Mouse (Mus musculus) layer of hippocampus, adult 8-10 months (tissue): ENCODE data around the gene Prkcd. TPM values are rescaled to one million over a fixed set of nuclear protein-coding genes. Genes with fewer than 3 reads are reported as not detected.

ENCODE experiments used
- DNase-seq, 2 experiments: peaks; one replicate each; pipeline ENCODE4 v3.0.0; 2022; ENCODE audit warnings: low spot score in 2 of 2
- microRNA-seq, 2 experiments: library from miRNA; unstranded; fragments of <30 nt; microRNA quantifications; one replicate each; pipeline ENCODE4 v1.2.0; 2022
- total RNA-seq, 4 experiments: library from RNA; stranded (reverse); gene quantifications; 2 replicates each; pipeline ENCODE4 v1.2.4; 2022

Prkcd gene
- total RNA-seq, 4 experiments from 2014 or later = 31.3 to 44.6 (median 34.3) TPM

GRCm38 (mm10) chr14:30548131-30548720 lies 77.8 kb downstream of the Prkcd start, which contains the start of gene Tkt:
Gene Tkt, plus strand, starts transcription at chr14:30548359.
- DNase-seq = peak; percentile 84 to 88

Small RNAs within 50 kb of the gene (microRNA-seq; reads per million reads assigned to microRNA genes)
- gene Mir3076 = 4.8 to 11.6 reads per million in 2 experiments

Other genes starting within 250 kb of the Prkcd start
- 10 to 100 TPM; 21.8 to 25.8 (median 24.7) TPM for gene Dcp1a, start 146.7 kb downstream of the Prkcd start, total RNA-seq
- gene Cacna1d, start 134.8 kb downstream of the Prkcd start, total RNA-seq = 10 to 100 TPM; 42.2 to 55.3 (median 50.8) TPM
- gene Tkt, start 77.9 kb downstream of the Prkcd start, total RNA-seq = 100 to 1,000 TPM; 171 to 205 (median 194) TPM
- 10 to 100 TPM; 13.0 to 15.2 (median 14.2) TPM for gene Rft1, start 28.1 kb upstream of the Prkcd start, total RNA-seq
- 10 to 100 TPM; 36.1 to 39.2 (median 37.0) TPM for gene Sfmbt1, start 88.6 kb upstream of the Prkcd start, total RNA-seq
- 10 to 100 TPM; 22.8 to 27.8 (median 25.8) TPM for gene Tmem110, start 199.4 kb upstream of the Prkcd start, total RNA-seq